Mouse (Mus musculus) kidney, adult 10 weeks (tissue): Measurements from ENCODE around the gene Olfr356. TPM values are rescaled to one million over a fixed set of nuclear protein-coding genes. Genes with fewer than 3 reads are reported as not detected.

Experiments
- polyA plus RNA-seq: library from polyadenylated mRNA; stranded (reverse); fragments of 350-450 nt; fragmentation: Illumina TruSeq; extraction: RNeasy Lipid Tissue Mini Kit (QIAGEN cat#74804); gene quantifications from one replicate; pipeline ENCODE4 v1.2.3, GENCODE M21; 2014; ENCODE audit warnings: low read depth, low replicate concordance

Olfr356 gene
- polyA plus RNA-seq, result not detected

GRCm38 (mm10) chr2:36936821-36937220, at the start of gene Olfr356:
TSS of gene Olfr356 (plus strand) at chr2:36937121.

GRCm38 (mm10) chr2:36892836-36893235, 44.1 kb upstream of the Olfr356 start, which contains the start of gene Olfr353:
TSS of gene Olfr353 (minus strand) at chr2:36892936.

GRCm38 (mm10) chr2:36905380-36905779, 31.5 kb upstream of the Olfr356 start, which contains the start of gene Olfr354:
TSS of gene Olfr354 (plus strand) at chr2:36905680.

GRCm38 (mm10) chr2:36928797-36929196, 8.1 kb upstream of the Olfr356 start, which contains the start of gene Olfr355:
TSS of gene Olfr355 (minus strand) at chr2:36928897.

Other genes with a start within 250 kb of the Olfr356 start
- gene Olfr347, start 205.2 kb upstream of the Olfr356 start, polyA plus RNA-seq, result not detected
- gene Olfr348, start 152.8 kb upstream of the Olfr356 start, polyA plus RNA-seq, result not detected
- gene Olfr50, start 146.6 kb upstream of the Olfr356 start, polyA plus RNA-seq, result not detected
- gene Olfr3, start 120.1 kb upstream of the Olfr356 start, polyA plus RNA-seq, result not detected
- not detected for gene Olfr350, start 90.8 kb upstream of the Olfr356 start, polyA plus RNA-seq
- not detected for gene Olfr351, start 74.5 kb upstream of the Olfr356 start, polyA plus RNA-seq
- not detected for gene Olfr352, start 68.7 kb upstream of the Olfr356 start, polyA plus RNA-seq
- not detected for gene Olfr353, start 44.2 kb upstream of the Olfr356 start, polyA plus RNA-seq
- not detected for gene Olfr354, start 31.4 kb upstream of the Olfr356 start, polyA plus RNA-seq
- not detected for gene Olfr355, start 8.2 kb upstream of the Olfr356 start, polyA plus RNA-seq
- not detected for gene Olfr357, start 56.7 kb downstream of the Olfr356 start, polyA plus RNA-seq
- not detected for gene Olfr358, start 72.2 kb downstream of the Olfr356 start, polyA plus RNA-seq
- gene Olfr360, start 128.6 kb downstream of the Olfr356 start, polyA plus RNA-seq, result not detected
- gene Olfr361, start 152.2 kb downstream of the Olfr356 start, polyA plus RNA-seq, result not detected
- not detected for gene Olfr362, start 180.8 kb downstream of the Olfr356 start, polyA plus RNA-seq
- not detected for gene Olfr364-ps1, start 202.2 kb downstream of the Olfr356 start, polyA plus RNA-seq